Mouse (Mus musculus): ENCODE measurements around the gene Pbx2. TPM values are rescaled to one million over a fixed set of nuclear protein-coding genes. Genes with fewer than 3 reads are reported as not detected.
A peak's percentile ranks its signal among the peaks of the same experiment; 100 is the strongest.
"Not testable (repeated sequence)": the region's sequence is repeated elsewhere in the genome, so short reads cannot be mapped to it uniquely, and the experiment has no call there.

Pbx2 gene
- total RNA-seq (2021) = 10 to 100 TPM; 61.7 to 63.6 TPM
- long read RNA-seq, experiment 1, transcript Pbx2-201 (9 exons, 3,068 nt) = major isoform, 9 of 16 reads
- long read RNA-seq, experiment 1, partial matches to known transcripts = 1 of 16 reads
- long read RNA-seq, experiment 1, other reads (novel, unspliced or antisense) = 6 of 16 reads
- long read RNA-seq, experiment 2, transcript Pbx2-201 (9 exons, 3,068 nt) = major isoform, 36 of 54 reads
- long read RNA-seq, experiment 2, partial matches to known transcripts = 16 of 54 reads
- long read RNA-seq, experiment 2, other reads (novel, unspliced or antisense) = 1 of 54 reads

GRCm38 (mm10) chr17:34591029-34591993 is at the start of gene Pbx2:
Pbx2 (plus strand) TSS chr17:34591266.
- no peak for DNase-seq (ENCODE audit: low spot score in 2 of 2)

GRCm38 (mm10) chr17:34543567-34543966 is 47.5 kb upstream of the Pbx2 start:
- DNase-seq (ENCODE audit: low spot score in 2 of 2) = not testable (repeated sequence)

- no peak for DNase-seq (ENCODE audit: low spot score in 2 of 2)
These were observed 44.3 kb upstream of the Pbx2 start for GRCm38 (mm10) chr17:34546797-34547196.

- DNase-seq (ENCODE audit: low spot score in 2 of 2) = no peak
These were observed 43.5 kb upstream of the Pbx2 start for GRCm38 (mm10) chr17:34547601-34548000.

- DNase-seq (ENCODE audit: low spot score in 2 of 2) = no peak
These were observed 41.9 kb upstream of the Pbx2 start for GRCm38 (mm10) chr17:34549156-34549555.

- DNase-seq (ENCODE audit: low spot score in 2 of 2) = no peak
These were observed 41.2 kb upstream of the Pbx2 start for GRCm38 (mm10) chr17:34549843-34550242.

- DNase-seq (ENCODE audit: low spot score in 2 of 2) = peak in 1 of 2 experiments; percentile 74
These were observed 35.6 kb upstream of the Pbx2 start for GRCm38 (mm10) chr17:34555483-34555882.

- DNase-seq (ENCODE audit: low spot score in 2 of 2) = no peak
These were observed 34.7 kb upstream of the Pbx2 start for GRCm38 (mm10) chr17:34556406-34556805.

GRCm38 (mm10) chr17:34557411-34557810 is 33.7 kb upstream of the Pbx2 start:
- DNase-seq (ENCODE audit: low spot score in 2 of 2) = no peak

- no peak for DNase-seq (ENCODE audit: low spot score in 2 of 2)
These were observed 31.9 kb upstream of the Pbx2 start for GRCm38 (mm10) chr17:34559116-34559515.

GRCm38 (mm10) chr17:34559895-34560294 is 31.2 kb upstream of the Pbx2 start:
- DNase-seq (ENCODE audit: low spot score in 2 of 2) = no peak

GRCm38 (mm10) chr17:34560438-34560837 is 30.6 kb upstream of the Pbx2 start:
- no peak for DNase-seq (ENCODE audit: low spot score in 2 of 2)

GRCm38 (mm10) chr17:34561200-34561599 is 29.9 kb upstream of the Pbx2 start:
- no peak for DNase-seq (ENCODE audit: low spot score in 2 of 2)

- DNase-seq (ENCODE audit: low spot score in 2 of 2) = no peak
These were observed 28.5 kb upstream of the Pbx2 start for GRCm38 (mm10) chr17:34562595-34562994.

GRCm38 (mm10) chr17:34563354-34563753 is 27.7 kb upstream of the Pbx2 start:
- DNase-seq (ENCODE audit: low spot score in 2 of 2) = no peak

GRCm38 (mm10) chr17:34564003-34564421 is 27.1 kb upstream of the Pbx2 start, which contains the start of gene Notch4:
Notch4 (plus strand) TSS chr17:34564268.
- DNase-seq (ENCODE audit: low spot score in 2 of 2) = no peak

GRCm38 (mm10) chr17:34564796-34565195 is 26.3 kb upstream of the Pbx2 start:
- DNase-seq (ENCODE audit: low spot score in 2 of 2) = no peak

GRCm38 (mm10) chr17:34567311-34567710 is 23.8 kb upstream of the Pbx2 start:
- no peak for DNase-seq (ENCODE audit: low spot score in 2 of 2)

GRCm38 (mm10) chr17:34568421-34568820 is 22.6 kb upstream of the Pbx2 start:
- DNase-seq (ENCODE audit: low spot score in 2 of 2) = no peak

- no peak for DNase-seq (ENCODE audit: low spot score in 2 of 2)
These were observed 21.1 kb upstream of the Pbx2 start for GRCm38 (mm10) chr17:34569919-34570318.

GRCm38 (mm10) chr17:34571875-34572274 is 19.2 kb upstream of the Pbx2 start:
- DNase-seq (ENCODE audit: low spot score in 2 of 2) = no peak

GRCm38 (mm10) chr17:34572361-34572760 is 18.7 kb upstream of the Pbx2 start:
- DNase-seq (ENCODE audit: low spot score in 2 of 2) = no peak
